Mouse (Mus musculus) myocyte (in vitro differentiated cells): Measurements from ENCODE around the gene Tjp3.

Experiments
- E2F4 ChIP-seq: IDR thresholded peaks from one replicate; pipeline ENCODE4 v1.6.1; 2011; ENCODE audit warnings: mild to moderate bottlenecking, control low read depth, moderate library complexity; ENCODE audit not compliant: insufficient read depth
- MAX ChIP-seq: IDR thresholded peaks from one replicate; pipeline ENCODE4 v1.6.1; 2011; ENCODE audit warnings: low read depth, mild to moderate bottlenecking, control low read depth
- MYOD1 ChIP-seq, 3 experiments: IDR thresholded peaks; one replicate each; pipeline ENCODE4 v1.6.1; 2011; ENCODE audit warnings: control low read depth in 2 of 3, low read depth in 2 of 3, mild to moderate bottlenecking in 2 of 3, moderate library complexity in 1 of 3; ENCODE audit not compliant: insufficient read length in 2 of 3, control insufficient read depth in 1 of 3
- POLR2A ChIP-seq: IDR thresholded peaks from one replicate; pipeline ENCODE4 v1.6.1; 2011; ENCODE audit warnings: low read depth, mild to moderate bottlenecking, control low read depth, moderate library complexity; ENCODE audit not compliant: insufficient read length
- POLR2AphosphoS2 ChIP-seq: IDR thresholded peaks from one replicate; pipeline ENCODE4 v1.6.1; 2011; ENCODE audit warnings: low read depth, control low read depth; ENCODE audit not compliant: insufficient read length
- REST ChIP-seq: IDR thresholded peaks from one replicate; pipeline ENCODE4 v1.6.1; 2011; ENCODE audit warnings: mild to moderate bottlenecking, control low read depth, moderate library complexity; ENCODE audit not compliant: insufficient read depth, insufficient read length
- TCF12 ChIP-seq: IDR thresholded peaks from one replicate; pipeline ENCODE4 v1.6.1; 2011; ENCODE audit warnings: mild to moderate bottlenecking, control low read depth; ENCODE audit not compliant: poor library complexity, insufficient read depth, severe bottlenecking
- TCF3 ChIP-seq: IDR thresholded peaks from one replicate; pipeline ENCODE4 v1.6.1; 2011; ENCODE audit warnings: low read depth, control low read depth; ENCODE audit not compliant: insufficient read length
- USF1 ChIP-seq: IDR thresholded peaks from one replicate; pipeline ENCODE4 v1.6.1; 2011; ENCODE audit warnings: low read depth, mild to moderate bottlenecking, control low read depth, moderate library complexity

DNA sequence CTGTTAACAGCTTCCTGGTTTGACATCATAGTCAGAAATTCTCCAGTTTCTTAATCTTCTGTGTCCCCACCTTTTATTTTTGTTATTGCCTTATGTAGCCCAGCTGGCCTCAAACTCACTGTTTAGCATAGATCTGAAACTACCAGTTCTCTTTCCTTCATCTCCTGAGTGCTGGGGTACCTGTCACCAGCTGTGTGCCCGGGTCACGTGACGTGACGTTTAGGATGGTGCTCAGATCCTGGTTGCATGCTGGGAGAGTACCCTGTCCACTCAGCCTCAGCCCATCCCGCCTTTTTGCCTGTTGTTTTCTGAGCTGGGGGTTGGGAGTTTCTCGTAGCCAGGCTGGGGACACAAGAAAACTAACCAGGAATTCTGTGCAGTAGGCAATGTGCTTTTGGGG, 5.9 kb upstream of the Tjp3 start:
- no peak for TF ChIP-seq POLR2AphosphoS2
- no peak for TF ChIP-seq POLR2A
- TF ChIP-seq MAX = no peak
- TF ChIP-seq USF1 = no peak
- TF ChIP-seq E2F4 = no peak
- no peak for TF ChIP-seq REST
- no peak for TF ChIP-seq TCF3
- no peak for TF ChIP-seq MYOD1 (IDR thresholded peaks at IDR 0.05; ENCODE audit: control insufficient read depth in 1 of 3, insufficient read length in 2 of 3, low read depth in 2 of 3)
- no peak for TF ChIP-seq TCF12
